Mouse (Mus musculus) heart, adult 18-20 months (tissue): Measurements from ENCODE around the gene Cops2. TPM values are rescaled to one million over a fixed set of nuclear protein-coding genes. Genes with fewer than 3 reads are reported as not detected.

Source experiments
- DNase-seq, 2 experiments: peaks; one replicate each; pipeline ENCODE4 v3.0.0; 2021 to 2022; ENCODE audit warnings: mixed read lengths in 1 of 2
- total RNA-seq, 2 experiments: library from RNA; stranded (reverse); gene quantifications; 2 replicates each; pipeline ENCODE4 v1.2.3; 2021

Gene Cops2
- total RNA-seq, 2 experiments from 2014 or later = 84.1 to 89.4 TPM

DNA sequence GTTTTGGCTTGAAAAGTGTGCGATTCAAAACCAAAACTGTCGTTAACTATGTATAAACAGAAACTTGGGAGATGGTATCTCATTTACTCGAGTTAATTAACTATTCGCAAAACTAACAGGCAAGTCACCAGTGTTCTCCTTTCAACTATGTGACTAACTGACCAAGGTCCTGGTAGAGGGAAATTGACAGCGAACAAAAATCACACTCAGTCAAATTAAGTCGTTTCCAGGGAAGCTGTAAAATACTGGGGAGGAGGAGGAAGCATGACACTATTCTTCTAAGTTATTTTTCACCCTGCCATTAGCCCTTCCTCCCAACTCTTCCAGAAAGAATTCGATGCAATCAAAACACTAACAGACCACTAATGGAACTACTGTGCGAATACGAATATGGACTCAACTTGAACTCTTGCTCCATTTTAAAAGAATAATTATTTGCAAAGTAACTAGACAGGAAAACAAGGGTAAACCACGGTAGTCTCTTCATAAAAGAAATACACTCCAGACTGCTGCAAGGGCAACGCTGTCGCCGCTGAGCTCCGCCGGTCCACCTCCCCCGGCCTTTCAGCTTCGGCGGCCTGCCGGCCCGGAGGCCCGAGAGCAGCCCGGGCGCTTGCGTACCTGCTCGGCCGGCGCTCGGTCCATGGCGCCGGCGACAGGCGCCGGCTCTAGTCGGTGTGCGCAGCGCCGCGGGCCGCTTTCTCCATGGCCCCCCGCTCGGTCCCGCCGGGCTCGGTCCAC lies 76.8 kb downstream of the Cops2 start:
- DNase-seq = no peak

DNA sequence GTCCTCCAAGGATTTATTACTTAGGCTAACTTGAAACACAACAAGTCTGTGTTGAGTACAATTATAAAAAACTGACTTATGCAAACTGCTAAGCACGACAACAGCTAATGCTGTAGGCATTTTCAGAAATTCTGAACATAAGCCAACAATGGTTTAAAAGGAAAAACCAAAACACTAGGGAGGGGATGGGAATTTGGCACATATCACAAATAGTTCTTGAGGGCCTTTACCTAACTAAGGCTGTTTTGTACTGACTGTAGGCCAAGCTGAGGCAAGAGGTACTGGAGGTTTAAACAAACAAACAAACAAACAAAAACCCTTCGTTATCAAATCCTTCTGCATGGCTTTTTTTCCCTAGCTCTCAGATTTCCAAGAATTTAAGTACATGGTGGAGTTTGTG lies 77.9 kb downstream of the Cops2 start:
- no peak for DNase-seq

Other genes starting within 250 kb of the Cops2 start
- gene Cep152, start 234.0 kb downstream of the Cops2 start, total RNA-seq = 1 to 10 TPM; 1.4 to 1.5 TPM
- gene Eid1, start 186.0 kb downstream of the Cops2 start, total RNA-seq = 10 to 100 TPM; 48.8 to 51.8 TPM
- under 1 TPM; 0.51 to 0.67 TPM for gene Shc4, start 135.0 kb downstream of the Cops2 start, total RNA-seq
- gene Secisbp2l, start 76.3 kb downstream of the Cops2 start, total RNA-seq = 10 to 100 TPM; 24.1 to 26.6 TPM
- 10 to 100 TPM; 12.1 to 12.7 TPM for gene Galk2, start within 50 bp of the Cops2 start, total RNA-seq
- gene Fgf7, start 175.5 kb upstream of the Cops2 start, total RNA-seq = 1 to 10 TPM; 2.4 to 2.5 TPM